Mouse (Mus musculus): Measurements from ENCODE around the gene Piezo1.

The Piezo1 gene

GRCm38 (mm10) chr8:122571153-122571552 is 20.0 kb upstream of the Piezo1 start:
- no peak for DNase-seq (ENCODE audit: low read depth, low spot score)

GRCm38 (mm10) chr8:122569996-122570395 is 18.9 kb upstream of the Piezo1 start:
- no peak for DNase-seq (ENCODE audit: low read depth, low spot score)

GRCm38 (mm10) chr8:122569329-122569728 is 18.2 kb upstream of the Piezo1 start:
- no peak for DNase-seq (ENCODE audit: low read depth, low spot score)

GRCm38 (mm10) chr8:122568881-122569309 is 17.8 kb upstream of the Piezo1 start:
- no peak for DNase-seq (ENCODE audit: low read depth, low spot score)

GRCm38 (mm10) chr8:122568109-122568504 is 17.0 kb upstream of the Piezo1 start:
- no peak for DNase-seq (ENCODE audit: low read depth, low spot score)

- peak; percentile 87 for DNase-seq (ENCODE audit: low read depth, low spot score)
Observed at GRCm38 (mm10) chr8:122567361-122568108, 16.4 kb upstream of the Piezo1 start, which contains the start of gene Cdt1. Gene Cdt1 (plus strand): TSS chr8:122568015.

- DNase-seq (ENCODE audit: low read depth, low spot score) = no peak
Observed at GRCm38 (mm10) chr8:122566766-122567165, 15.6 kb upstream of the Piezo1 start.

GRCm38 (mm10) chr8:122564363-122565352 is 13.5 kb upstream of the Piezo1 start:
- no peak for DNase-seq (ENCODE audit: low read depth, low spot score)

- DNase-seq (ENCODE audit: low read depth, low spot score) = no peak
Observed at GRCm38 (mm10) chr8:122561199-122561598, 10.1 kb upstream of the Piezo1 start.

GRCm38 (mm10) chr8:122558671-122559349 is 7.7 kb upstream of the Piezo1 start:
- DNase-seq (ENCODE audit: low read depth, low spot score) = no peak

- no peak for DNase-seq (ENCODE audit: low read depth, low spot score)
Observed at GRCm38 (mm10) chr8:122557248-122558038, 6.3 kb upstream of the Piezo1 start.

- no peak for DNase-seq (ENCODE audit: low read depth, low spot score)
Observed at GRCm38 (mm10) chr8:122556030-122557009, 5.2 kb upstream of the Piezo1 start.

- no peak for DNase-seq (ENCODE audit: low read depth, low spot score)
Observed at GRCm38 (mm10) chr8:122554786-122555185, 3.7 kb upstream of the Piezo1 start.

- no peak for DNase-seq (ENCODE audit: low read depth, low spot score)
Observed at GRCm38 (mm10) chr8:122550995-122551264, 199 bp downstream of the Piezo1 start.

- DNase-seq (ENCODE audit: low read depth, low spot score) = no peak
Observed at GRCm38 (mm10) chr8:122550234-122550994, 715 bp downstream of the Piezo1 start.

- DNase-seq (ENCODE audit: low read depth, low spot score) = no peak
Observed at GRCm38 (mm10) chr8:122548891-122549439, 2.2 kb downstream of the Piezo1 start.

GRCm38 (mm10) chr8:122548331-122548730 is 2.8 kb downstream of the Piezo1 start:
- DNase-seq (ENCODE audit: low read depth, low spot score) = no peak

- DNase-seq (ENCODE audit: low read depth, low spot score) = no peak
Observed at GRCm38 (mm10) chr8:122547815-122548214, 3.3 kb downstream of the Piezo1 start.

All from c-Kit-negative CD71-positive TER-119-positive erythroid progenitor cells, embryonic 14.5 days (primary cell).